Mouse (Mus musculus): ENCODE measurements around the gene Fip1l1.

DNA sequence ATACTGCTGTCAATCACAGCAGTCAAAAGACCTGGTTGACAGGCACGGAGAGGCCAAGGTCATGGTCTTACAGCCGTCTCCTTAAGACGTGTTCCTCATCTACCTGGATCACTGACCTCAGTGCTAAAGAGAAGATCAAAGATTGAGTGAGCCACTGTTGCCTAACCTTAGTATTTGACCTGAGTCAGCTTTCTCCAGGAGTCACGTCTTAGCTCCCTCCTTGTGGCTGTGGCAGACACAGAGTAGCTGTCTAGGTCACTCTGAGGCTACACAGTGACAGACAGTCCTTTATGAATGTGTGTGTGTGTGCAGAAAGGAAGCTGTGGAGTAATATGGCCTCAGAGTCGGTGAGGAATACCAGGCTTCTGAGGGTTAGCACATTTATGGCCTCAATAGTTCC lies 89.1 kb downstream of the Fip1l1 start:
- TF ChIP-seq SMC3 (IDR thresholded peaks at IDR 0.05; ENCODE audit: low read depth, low read length) (no peak), ZKSCAN1 (IDR thresholded peaks at IDR 0.05; ENCODE audit: borderline replicate concordance, low read depth, low read length) (no peak), MEF2A (IDR thresholded peaks at IDR 0.05; ENCODE audit: borderline replicate concordance, low read depth, low read length) (no peak), POLR2AphosphoS2 (IDR thresholded peaks at IDR 0.05; ENCODE audit: low read depth, low read length) (no peak), CHD1 (IDR thresholded peaks at IDR 0.05; ENCODE audit: low read depth, low read length) (no peak), CTCF (conservative IDR thresholded peaks at IDR 0.05 in 1 of 2, IDR thresholded peaks at IDR 0.05 in 1 of 2; ENCODE audit: low read depth in 2 of 2, low read length in 2 of 2) (no peak), POLR2A (IDR thresholded peaks at IDR 0.05; ENCODE audit: low read depth, low read length) (no peak), ZC3H11A (IDR thresholded peaks at IDR 0.05; ENCODE audit: low read depth, low read length) (no peak), MAZ (IDR thresholded peaks at IDR 0.05; ENCODE audit: low read depth, low read length) (no peak), MAFK (IDR thresholded peaks at IDR 0.05; ENCODE audit: insufficient replicate concordance, low read length) (no peak)
